Mouse (Mus musculus): Measurements from ENCODE around the gene Cul9. TPM values are rescaled to one million over a fixed set of nuclear protein-coding genes. Genes with fewer than 3 reads are reported as not detected.
A peak's percentile ranks its signal among the peaks of the same experiment; 100 is the strongest.

Cul9 gene
- total and polyA plus RNA-seq, 2 experiments from 2014 or later = 13.6 to 70.9 TPM

GRCm38 (mm10) chr17:46511059-46511710 lies 35.0 kb downstream of the Cul9 start:
- Histone ChIP-seq H3K27me3 (ENCODE audit: insufficient read depth, low read length) (no peaks in the 10 kb centered on the region), H3K4me2 (ENCODE audit: low read depth, low read length, poor library complexity, severe bottlenecking) (no peak overlapping the region), H3K4me1 (ENCODE audit: insufficient read depth, low read length) (no peaks in the 10 kb centered on the region), H3K27ac (ENCODE audit: low read depth, low read length) (no peak overlapping the region), H3K9ac (replicated peaks; ENCODE audit: low read length, poor library complexity, severe bottlenecking) (no peak overlapping the region), H3K4me3 (ENCODE audit: low read depth, low read length) (no peak overlapping the region), H3K9me3 (ENCODE audit: low read length) (no peaks in the 10 kb centered on the region), H3K36me3 (ENCODE audit: insufficient read depth, low read length) (peaks cover 34% of the 10 kb centered on the region)
- ATAC-seq (ENCODE audit: low FRiP score) (0 out of 2 replicates have a peak, but pooled peaks have one; percentile 21), DNase-seq (ENCODE audit: low spot score) (peak; percentile 42)
- WGBS = 47% methylated on average over 11 of the region's 11 CpGs
- TF ChIP-seq CTCF (IDR thresholded peaks at IDR 0.05) = peak; percentile 67

GRCm38 (mm10) chr17:46505617-46506016 lies 40.6 kb downstream of the Cul9 start:
- Histone ChIP-seq H3K36me3 (ENCODE audit: insufficient read depth, low read length) (peaks cover 55% of the 10 kb centered on the region), H3K9me3 (ENCODE audit: low read length) (no peaks in the 10 kb centered on the region), H3K27me3 (ENCODE audit: insufficient read depth, low read length) (no peaks in the 10 kb centered on the region), H3K4me3 (ENCODE audit: low read depth, low read length) (no peak overlapping the region), H3K4me1 (ENCODE audit: insufficient read depth, low read length) (no peaks in the 10 kb centered on the region), H3K4me2 (ENCODE audit: low read depth, low read length, poor library complexity, severe bottlenecking) (no peak overlapping the region), H3K9ac (replicated peaks; ENCODE audit: low read length, poor library complexity, severe bottlenecking) (no peak overlapping the region), H3K27ac (ENCODE audit: low read depth, low read length) (no peak overlapping the region)
- WGBS = 96% methylated on average over 3 of the region's 3 CpGs
- ATAC-seq (ENCODE audit: low FRiP score) (no peak), DNase-seq (ENCODE audit: low spot score) (no peak)
- TF ChIP-seq CTCF (IDR thresholded peaks at IDR 0.05) = no peak

GRCm38 (mm10) chr17:46503847-46504638 lies 42.1 kb downstream of the Cul9 start:
- peaks cover 45% of the 10 kb centered on the region for H3K36me3 ChIP-seq (ENCODE audit: insufficient read depth, low read length)
- H3K4me2 ChIP-seq (ENCODE audit: low read depth, low read length, poor library complexity, severe bottlenecking) = no peak overlapping the region
- H3K4me1 ChIP-seq (ENCODE audit: insufficient read depth, low read length) = no peaks in the 10 kb centered on the region
- no peak overlapping the region for H3K4me3 ChIP-seq (ENCODE audit: low read depth, low read length)
- H3K27me3 ChIP-seq (ENCODE audit: insufficient read depth, low read length) = no peaks in the 10 kb centered on the region
- ATAC-seq (ENCODE audit: low FRiP score) = no peak
- no peak overlapping the region for H3K9ac ChIP-seq (replicated peaks; ENCODE audit: low read length, poor library complexity, severe bottlenecking)
- no peak overlapping the region for H3K27ac ChIP-seq (ENCODE audit: low read depth, low read length)
- no peaks in the 10 kb centered on the region for H3K9me3 ChIP-seq (ENCODE audit: low read length)
- no peak for TF ChIP-seq CTCF (IDR thresholded peaks at IDR 0.05)
- 83% methylated on average over 14 of the region's 14 CpGs for WGBS
- DNase-seq (ENCODE audit: low spot score) = no peak

DNA sequence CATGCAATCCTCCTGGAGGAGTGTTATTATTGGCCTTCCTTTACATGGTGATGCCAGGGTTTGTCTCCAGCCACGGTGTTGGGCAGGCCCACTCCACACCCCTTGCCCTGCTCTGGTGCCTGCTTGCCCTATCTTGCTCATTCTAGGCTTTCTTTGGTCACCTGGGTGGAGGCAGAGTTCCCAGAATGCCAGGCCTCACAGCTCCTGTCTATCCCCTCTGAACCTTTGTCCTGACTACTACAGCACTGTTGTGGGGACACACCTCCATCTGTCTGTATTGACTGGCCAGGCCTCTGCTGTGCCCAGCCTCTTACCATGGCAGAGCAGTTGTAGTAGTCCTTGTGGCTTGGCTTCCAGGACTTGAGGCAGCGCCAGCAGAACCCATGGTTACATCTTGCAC lies 43.4 kb downstream of the Cul9 start:
- Histone ChIP-seq H3K9ac (replicated peaks; ENCODE audit: low read length, poor library complexity, severe bottlenecking) (no peak overlapping the region), H3K4me1 (ENCODE audit: insufficient read depth, low read length) (no peaks in the 10 kb centered on the region), H3K4me3 (ENCODE audit: low read depth, low read length) (no peak overlapping the region), H3K36me3 (ENCODE audit: insufficient read depth, low read length) (peaks cover 38% of the 10 kb centered on the region), H3K27ac (ENCODE audit: low read depth, low read length) (no peak overlapping the region), H3K4me2 (ENCODE audit: low read depth, low read length, poor library complexity, severe bottlenecking) (no peak overlapping the region), H3K9me3 (ENCODE audit: low read length) (no peaks in the 10 kb centered on the region), H3K27me3 (ENCODE audit: insufficient read depth, low read length) (no peaks in the 10 kb centered on the region)
- 91% methylated on average over 2 of the region's 2 CpGs for WGBS
- no peak for TF ChIP-seq CTCF (IDR thresholded peaks at IDR 0.05)
- DNase-seq (ENCODE audit: low spot score) (no peak), ATAC-seq (ENCODE audit: low FRiP score) (no peak)

DNA sequence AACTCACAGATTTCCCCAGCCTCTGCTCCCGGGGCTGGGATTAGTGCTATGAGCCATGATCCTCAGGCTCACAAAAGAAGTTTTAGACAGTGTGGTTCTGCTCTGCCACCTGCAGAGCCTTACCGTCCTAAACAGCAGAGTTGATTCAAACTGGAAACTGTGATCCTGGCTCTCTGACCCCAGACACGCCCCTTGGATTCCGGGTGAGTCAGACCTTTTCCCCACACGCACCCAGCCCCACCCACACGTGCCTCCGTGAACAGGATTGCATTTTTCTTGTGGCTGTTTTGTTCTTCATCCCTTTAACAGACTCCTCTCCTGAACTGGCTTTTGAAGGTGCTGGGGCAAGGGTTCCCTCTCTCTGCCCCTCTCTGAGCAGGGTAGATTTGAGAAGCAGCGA lies 48.2 kb downstream of the Cul9 start:
- H3K9me3 ChIP-seq (ENCODE audit: low read length) = no peaks in the 10 kb centered on the region
- no peak for TF ChIP-seq CTCF (IDR thresholded peaks at IDR 0.05)
- H3K4me3 ChIP-seq (ENCODE audit: low read depth, low read length) = no peak overlapping the region
- H3K27me3 ChIP-seq (ENCODE audit: insufficient read depth, low read length) = no peaks in the 10 kb centered on the region
- no peak for DNase-seq (ENCODE audit: low spot score)
- no peak overlapping the region for H3K4me2 ChIP-seq (ENCODE audit: low read depth, low read length, poor library complexity, severe bottlenecking)
- no peak overlapping the region for H3K9ac ChIP-seq (replicated peaks; ENCODE audit: low read length, poor library complexity, severe bottlenecking)
- H3K27ac ChIP-seq (ENCODE audit: low read depth, low read length) = no peak overlapping the region
- H3K36me3 ChIP-seq (ENCODE audit: insufficient read depth, low read length) = peaks cover 18% of the 10 kb centered on the region; the same call in 1 of the 2 replicates
- 58% methylated on average over 8 of the region's 8 CpGs for WGBS
- H3K4me1 ChIP-seq (ENCODE audit: insufficient read depth, low read length) = no peaks in the 10 kb centered on the region; the same call in 1 of the 2 replicates
- no peak for ATAC-seq (ENCODE audit: low FRiP score)

All from midbrain, postnatal 0 days (tissue).